Mouse (Mus musculus) right cerebral cortex, postnatal 36 days (tissue): ENCODE data around the gene Kcne4.

ENCODE experiments used
- DNase-seq, 2 experiments: peaks; one replicate each; pipeline ENCODE4 v3.0.0; 2022; ENCODE audit warnings: low spot score in 2 of 2, mixed read lengths in 1 of 2

The Kcne4 gene

GRCm38 (mm10) chr1:78816639-78817038 is at the start of gene Kcne4:
TSS of gene Kcne4 (plus strand) at chr1:78816758.
- DNase-seq, result no peak

- no peak for DNase-seq
Measured at GRCm38 (mm10) chr1:78781899-78782298, 34.7 kb upstream of the Kcne4 start.

- DNase-seq, result peak; percentile 23 to 27
Measured at GRCm38 (mm10) chr1:78784936-78785335, 31.6 kb upstream of the Kcne4 start.

DNA sequence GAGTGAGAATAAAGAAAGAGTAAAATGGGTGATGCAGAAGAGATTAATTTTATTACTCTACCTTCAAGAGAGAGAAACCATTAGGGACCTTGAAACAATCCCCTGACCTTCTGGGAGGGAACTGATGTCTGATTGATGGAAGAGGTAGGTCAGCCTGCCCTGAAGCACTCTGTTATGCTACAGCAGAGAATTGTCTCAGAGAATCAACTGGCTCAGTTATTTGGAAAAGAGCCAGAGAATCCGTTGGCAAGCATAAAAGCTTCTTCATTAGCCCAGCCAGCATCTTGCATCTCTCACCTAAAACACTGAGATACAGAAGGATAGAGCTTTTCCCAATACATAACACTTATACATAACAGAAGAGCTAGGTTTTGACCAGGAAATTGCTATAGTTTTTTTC is 26.8 kb upstream of the Kcne4 start:
- no peak for DNase-seq

GRCm38 (mm10) chr1:78807428-78807827 is 9.1 kb upstream of the Kcne4 start:
- no peak for DNase-seq

DNA sequence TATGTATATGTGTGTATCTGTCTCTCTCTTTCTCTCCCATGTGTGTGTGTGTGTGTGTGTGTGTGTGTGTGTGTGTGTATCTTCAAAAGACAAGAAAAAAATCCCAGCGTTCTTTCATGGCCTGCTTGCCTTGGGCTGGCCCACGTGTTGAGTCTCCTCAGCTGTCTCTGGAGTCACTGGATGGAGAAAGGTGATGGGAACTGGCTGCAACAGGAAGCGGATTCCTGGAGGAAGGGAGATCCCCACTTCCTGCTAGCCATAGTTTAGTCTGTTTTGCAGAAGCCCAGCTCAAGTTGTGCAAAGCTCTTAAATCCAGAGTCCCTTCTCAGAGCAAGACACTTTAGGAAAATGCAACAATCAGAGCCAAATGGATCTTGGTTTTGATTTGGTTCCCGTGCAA is 6.7 kb upstream of the Kcne4 start:
- DNase-seq, result no peak

GRCm38 (mm10) chr1:78810904-78811303 is 5.7 kb upstream of the Kcne4 start:
- DNase-seq, result no peak

DNA sequence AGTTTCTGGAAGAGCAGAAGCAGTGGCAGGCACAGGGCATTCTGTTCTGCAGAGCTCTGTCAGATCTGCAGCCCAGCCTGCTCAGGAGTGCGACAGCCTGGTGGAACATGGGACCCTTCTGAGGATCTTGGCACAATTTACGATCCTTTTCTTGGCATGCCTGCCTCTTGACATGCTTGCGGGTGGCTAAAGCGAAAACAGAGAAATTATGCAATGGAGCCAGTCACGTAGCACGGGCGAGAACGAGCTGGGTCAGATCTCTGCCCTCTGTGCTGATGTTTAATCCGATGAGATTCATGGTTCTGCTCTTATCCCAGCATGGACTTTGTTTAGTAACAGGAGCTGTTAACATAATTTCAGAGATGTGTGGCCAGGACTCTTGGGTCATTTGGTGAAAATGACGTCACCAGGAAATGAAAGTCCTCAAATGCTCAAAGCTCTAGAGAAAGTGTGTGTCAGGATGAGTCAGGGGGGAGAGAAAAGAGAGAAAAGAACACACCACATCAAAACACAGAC is 4.5 kb upstream of the Kcne4 start:
- no peak for DNase-seq

DNA sequence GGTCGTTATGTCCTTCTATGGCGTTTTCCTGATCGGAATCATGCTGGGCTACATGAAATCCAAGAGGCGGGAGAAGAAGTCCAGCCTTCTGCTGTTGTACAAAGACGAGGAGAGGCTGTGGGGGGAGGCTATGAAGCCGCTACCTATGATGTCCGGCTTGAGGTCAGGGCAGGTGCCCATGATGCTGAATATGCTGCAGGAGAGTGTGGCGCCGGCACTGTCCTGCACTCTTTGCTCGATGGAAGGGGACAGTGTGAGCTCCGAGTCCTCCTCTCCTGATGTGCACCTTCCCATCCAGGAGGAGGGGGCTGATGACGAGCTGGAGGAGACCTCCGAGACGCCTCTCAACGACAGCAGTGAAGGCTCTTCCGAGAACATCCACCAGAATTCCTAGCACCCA is 1.2 kb downstream of the Kcne4 start:
- no peak for DNase-seq

DNA sequence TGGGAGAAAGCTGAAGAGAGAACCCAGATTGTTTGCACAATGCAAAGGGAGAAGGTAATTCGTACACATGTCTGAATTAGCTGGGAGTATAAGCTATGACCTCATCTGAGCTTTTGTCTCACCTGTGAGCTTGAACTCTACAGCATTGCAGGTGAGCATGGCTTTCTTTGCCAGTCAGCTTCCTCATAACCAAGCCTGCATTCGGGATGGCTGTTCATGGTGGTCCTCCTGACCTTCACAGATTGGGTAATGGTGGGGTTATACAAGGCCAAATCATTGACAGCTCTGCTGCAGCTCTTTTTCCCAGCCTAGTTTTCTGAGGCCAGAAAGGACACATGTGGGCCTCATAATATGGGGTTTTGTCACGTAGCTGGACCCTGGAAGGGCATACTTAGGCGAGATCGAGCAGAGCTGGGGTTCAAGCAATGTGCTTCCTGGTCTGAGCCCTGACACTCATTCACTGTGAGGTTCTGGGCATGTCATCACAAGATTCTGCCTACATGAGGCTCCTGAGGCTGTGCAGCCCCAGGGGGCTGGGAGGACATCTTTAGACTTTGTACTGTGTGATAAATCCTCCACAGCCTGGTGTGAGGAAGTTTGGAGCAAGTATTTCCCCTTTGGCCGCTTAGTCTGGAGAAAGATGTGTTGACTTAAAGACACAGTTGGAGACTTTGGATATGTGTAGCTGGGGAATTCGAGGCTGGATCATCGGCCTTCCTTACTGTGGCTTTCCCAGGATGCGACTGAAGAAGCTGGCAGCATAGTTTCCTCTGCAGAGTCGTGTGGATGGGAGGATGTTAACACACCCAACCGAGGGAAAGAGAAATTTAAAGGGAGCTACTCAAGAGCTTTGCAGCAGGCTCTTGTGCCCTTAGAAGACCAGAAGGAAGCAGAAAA is 2.3 kb downstream of the Kcne4 start:
- no peak for DNase-seq

- DNase-seq, result no peak
Measured at GRCm38 (mm10) chr1:78819592-78819991, 3.0 kb downstream of the Kcne4 start.

DNA sequence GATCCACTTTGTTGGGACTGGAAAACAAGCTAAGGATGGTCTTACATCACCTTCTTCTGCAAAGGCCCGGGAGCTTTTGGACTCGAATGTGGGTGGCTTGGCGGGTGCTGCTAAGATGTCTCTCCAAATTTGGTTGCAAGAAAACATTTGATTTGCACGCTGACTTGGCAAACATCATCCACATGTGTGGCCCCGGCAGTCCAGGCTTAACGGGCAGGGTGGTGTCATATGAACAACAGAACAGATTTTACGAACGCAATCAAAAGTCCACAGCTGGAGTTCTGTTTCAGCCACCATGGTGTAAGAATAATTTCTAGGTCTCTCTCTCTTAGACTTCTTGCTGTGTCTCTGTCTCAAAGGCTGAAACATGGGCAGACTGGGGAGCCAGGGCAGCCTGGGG is 3.6 kb downstream of the Kcne4 start:
- no peak for DNase-seq

DNA sequence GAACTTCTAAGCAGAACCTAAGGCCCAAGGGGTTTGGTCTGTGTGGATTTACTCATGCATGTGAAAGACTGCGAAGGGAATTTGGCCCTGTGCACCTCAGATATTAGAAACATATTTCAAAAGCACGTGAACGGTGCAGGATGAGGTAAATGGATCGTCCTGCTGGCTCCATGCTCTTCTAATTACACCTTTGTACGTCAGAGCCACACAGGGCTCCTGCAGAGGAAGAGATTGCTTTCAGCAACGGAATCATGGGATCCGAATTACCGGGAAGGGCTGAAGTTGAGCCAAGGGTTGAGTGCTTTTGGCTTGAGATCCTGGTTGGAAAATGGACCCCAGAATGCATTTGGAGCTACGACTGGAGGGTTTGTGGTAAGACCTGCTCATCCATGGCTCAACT is 4.6 kb downstream of the Kcne4 start:
- no peak for DNase-seq

DNA sequence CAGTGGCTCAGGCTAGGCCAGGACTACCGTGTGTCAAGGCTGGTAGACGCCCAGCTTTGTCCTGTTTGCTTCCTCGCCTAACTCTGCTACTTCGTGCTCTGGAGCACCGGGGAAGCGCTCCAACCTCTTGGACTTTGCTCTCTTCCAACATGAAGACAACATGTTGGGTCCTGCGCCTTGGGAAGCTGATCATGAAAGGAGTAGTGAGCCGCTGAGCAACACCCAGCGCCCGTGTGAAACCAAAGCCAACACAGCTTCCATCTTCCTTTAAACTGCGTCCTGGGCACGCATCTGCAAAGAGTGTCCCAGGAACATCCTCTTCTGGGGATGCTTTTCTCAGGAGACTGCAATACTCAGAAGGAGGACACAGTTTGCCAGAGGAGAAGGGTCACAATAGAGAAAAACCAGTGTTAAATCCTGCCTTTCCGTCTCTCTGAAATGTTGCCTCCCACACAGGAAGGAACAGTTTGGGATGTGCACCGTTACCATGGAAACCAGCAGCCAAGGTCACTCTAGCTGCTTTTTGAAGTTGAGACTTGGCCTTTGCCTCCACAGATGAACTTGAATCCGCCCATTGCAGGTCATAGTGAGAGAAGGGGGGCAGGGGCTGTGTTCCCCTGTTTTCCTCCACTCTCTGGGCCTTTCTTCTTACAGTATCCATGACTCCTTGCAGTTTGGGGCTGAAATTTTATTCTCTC is 5.3 kb downstream of the Kcne4 start:
- DNase-seq, result no peak

- DNase-seq, result no peak
Measured at GRCm38 (mm10) chr1:78825246-78825645, 8.7 kb downstream of the Kcne4 start.

DNA sequence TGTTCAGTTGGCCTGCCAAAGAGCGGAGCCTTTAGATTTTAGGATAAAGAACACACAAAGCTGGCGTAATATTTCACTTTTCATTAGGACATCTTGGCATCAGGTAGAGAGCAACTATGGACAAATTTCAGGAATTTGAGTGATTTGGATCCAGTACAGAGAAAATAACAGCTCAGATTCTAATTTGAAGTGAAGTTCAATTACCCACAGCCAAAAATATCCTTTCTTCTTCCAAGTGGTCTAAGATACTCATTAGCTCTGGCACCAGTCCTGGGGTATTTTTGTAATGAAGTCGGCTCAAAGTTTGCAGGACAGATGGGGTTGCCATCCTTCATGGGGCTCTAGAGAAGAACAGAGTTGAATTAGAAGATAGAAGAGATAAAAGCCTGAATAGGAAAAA is 21.9 kb downstream of the Kcne4 start:
- no peak for DNase-seq

- no peak for DNase-seq
Measured at GRCm38 (mm10) chr1:78840769-78841168, 24.2 kb downstream of the Kcne4 start.

DNA sequence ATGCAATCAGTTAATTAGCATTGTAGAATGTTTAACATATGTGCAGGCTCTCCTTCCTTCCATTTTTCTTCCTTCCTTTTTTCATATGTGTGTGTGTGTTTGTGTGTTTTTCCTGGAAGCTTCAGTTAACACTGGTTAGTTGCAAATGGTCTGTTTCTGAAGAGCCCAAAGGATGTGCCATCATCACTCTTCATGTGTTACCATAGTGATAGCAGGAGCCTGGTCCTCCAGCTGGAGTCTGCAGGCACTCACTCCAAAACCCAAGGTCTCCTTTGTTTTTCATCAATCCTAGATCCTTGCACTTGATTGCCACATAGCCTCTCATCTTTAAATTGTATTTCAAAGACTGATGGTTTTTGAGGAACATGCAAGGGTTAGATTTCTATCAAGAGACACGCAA is 29.1 kb downstream of the Kcne4 start:
- no peak for DNase-seq

DNA sequence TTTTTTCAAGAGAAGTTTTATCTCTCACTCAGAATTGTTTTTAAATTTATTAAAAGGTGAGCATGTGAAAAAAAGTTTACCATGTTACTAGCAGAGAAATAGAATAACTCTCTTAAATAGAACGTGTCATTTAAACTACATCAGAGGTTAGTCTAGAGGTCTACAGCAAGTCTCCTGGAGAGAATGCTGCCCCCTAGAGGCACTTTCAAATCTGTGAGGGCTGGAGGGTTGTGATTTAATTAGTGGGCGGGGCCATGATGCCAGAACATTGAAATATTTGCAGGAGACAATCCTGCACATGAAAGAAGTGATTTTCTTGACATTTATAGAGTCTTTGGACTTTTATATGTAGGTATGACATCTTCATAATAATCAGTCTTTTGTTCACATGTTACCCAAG is 29.9 kb downstream of the Kcne4 start:
- no peak for DNase-seq

DNA sequence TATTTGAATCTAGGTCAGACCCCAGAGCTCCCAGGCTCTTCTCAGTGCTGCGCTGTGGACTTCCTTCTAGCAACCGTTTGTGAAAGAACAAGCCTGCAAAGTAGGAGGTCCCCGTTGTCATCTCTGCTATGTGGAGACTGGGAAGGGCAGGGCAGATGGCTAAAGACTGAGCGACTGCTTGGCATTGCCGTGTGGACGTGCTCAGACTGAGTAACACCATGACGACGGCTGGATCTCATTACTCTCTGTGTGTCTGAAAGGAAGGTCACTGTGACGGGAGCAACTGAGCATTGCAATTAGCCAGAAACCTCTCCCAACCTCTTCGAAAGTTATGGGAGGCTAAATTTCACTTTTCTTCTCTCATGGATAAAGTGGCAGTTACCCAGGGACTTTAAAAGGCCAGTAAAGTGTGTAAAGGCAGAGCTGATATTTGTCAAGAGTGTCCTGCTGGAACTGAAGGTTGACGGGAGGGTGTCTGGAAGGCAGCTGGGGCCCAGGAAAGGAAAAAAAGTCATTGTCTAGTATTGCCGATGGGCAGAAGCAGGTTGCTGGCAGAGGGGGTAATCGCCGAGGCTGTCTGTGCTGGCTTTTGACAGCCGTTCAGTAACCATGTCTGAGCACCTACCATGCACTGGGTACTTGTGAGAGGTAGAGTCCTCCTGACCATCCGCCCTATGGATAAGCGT is 36.0 kb downstream of the Kcne4 start:
- no peak for DNase-seq

DNA sequence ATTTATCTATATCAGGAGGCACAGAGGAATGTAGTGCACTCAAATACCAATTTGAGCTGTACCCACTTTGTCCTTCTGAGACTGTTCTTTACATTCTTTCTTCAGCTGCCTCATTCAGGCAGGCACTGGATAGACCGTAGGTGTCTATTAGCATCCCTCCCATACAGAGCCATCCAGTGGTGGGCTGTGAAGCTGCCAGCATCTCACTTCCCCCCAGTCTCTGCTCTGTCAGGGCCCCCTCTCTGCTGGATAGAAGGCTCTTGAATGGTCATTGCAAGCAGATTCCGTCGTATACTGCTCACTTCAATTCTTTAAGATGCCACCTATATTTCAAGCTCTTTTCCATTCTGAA is 36.5 kb downstream of the Kcne4 start:
- no peak for DNase-seq

DNA sequence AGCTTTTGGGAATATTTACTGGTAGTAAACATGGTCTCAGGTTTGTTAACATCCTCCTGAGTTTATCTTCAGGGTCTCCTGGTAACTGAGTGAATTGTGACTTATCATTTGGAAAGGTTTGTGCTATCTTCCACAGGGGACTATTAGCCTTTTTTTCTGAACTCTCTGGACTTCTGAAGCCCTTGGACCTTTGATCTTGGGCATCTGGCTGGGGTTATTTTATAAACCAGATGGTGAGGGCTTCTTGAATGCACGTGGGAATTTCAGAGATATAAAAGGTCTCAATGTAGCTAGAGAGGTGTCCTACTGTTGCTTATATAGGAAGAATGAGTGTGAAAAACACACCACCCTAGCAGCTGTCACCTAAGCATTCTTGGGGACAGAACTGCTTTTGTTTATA is 37.7 kb downstream of the Kcne4 start:
- DNase-seq, result no peak

DNA sequence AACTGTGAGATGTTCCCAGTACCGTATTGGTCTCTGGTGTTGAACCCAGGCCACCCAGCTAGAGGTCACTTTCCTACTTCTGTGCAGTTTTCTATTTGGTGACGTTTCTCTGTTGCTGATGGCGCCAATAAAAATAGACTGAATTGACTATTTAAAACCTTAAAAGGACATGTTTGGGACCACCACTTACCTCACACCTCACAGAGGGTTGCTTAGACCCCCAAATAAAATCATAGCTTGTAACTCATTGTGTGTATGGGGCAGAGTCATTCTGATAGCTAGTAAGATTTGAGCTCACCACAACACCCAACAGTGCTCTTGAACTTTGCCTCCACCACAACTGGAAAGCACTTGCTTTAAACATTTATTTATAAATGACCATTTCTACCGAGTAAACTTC is 43.0 kb downstream of the Kcne4 start:
- DNase-seq, result no peak
